Mouse (Mus musculus) CH12.LX (cell line): Measurements from ENCODE around the gene Cep295nl. TPM values are rescaled to one million over a fixed set of nuclear protein-coding genes. Genes with fewer than 3 reads are reported as not detected.

Experiments
- DNase-seq: peaks from one replicate; pipeline ENCODE4 v3.0.0-alpha.2; 2013; ENCODE audit errors: extremely low read depth
- H3K27ac ChIP-seq: 2 replicates; pipeline ENCODE4 v1.5.1; 2012; ENCODE audit warnings: low read depth, mild to moderate bottlenecking, control low read depth, moderate library complexity; ENCODE audit not compliant: insufficient read depth
- H3K27me3 ChIP-seq: replicated peaks from 2 replicates; pipeline ENCODE3; 2012; ENCODE audit warnings: inconsistent platforms
- H3K36me3 ChIP-seq, 2 experiments: replicated peaks in 1 of 2; 2 replicates each; pipeline versions ENCODE3 to v1.6.1; 2012; ENCODE audit warnings: inconsistent platforms in 1 of 2, low read length in 1 of 2, mild to moderate bottlenecking in 1 of 2, mixed read lengths in 1 of 2, moderate library complexity in 1 of 2; ENCODE audit not compliant: control insufficient read depth in 1 of 2, insufficient read depth in 1 of 2
- H3K4me1 ChIP-seq, 2 experiments: 2 replicates each; pipeline ENCODE4 v1.6.1; 2012; ENCODE audit warnings: inconsistent platforms in 1 of 2, moderate library complexity in 1 of 2; ENCODE audit not compliant: insufficient read depth in 2 of 2, control insufficient read depth in 1 of 2
- H3K4me2 ChIP-seq: 2 replicates; pipeline ENCODE4 v1.6.1; 2012; ENCODE audit warnings: low read depth, mild to moderate bottlenecking, control low read depth; ENCODE audit not compliant: poor library complexity, insufficient read depth, severe bottlenecking
- H3K4me3 ChIP-seq, 3 experiments: fragments of 150-350 bp in 1 of 3; sonication (generic) in 1 of 3; replicated peaks in 1 of 3; 2 replicates each; pipeline versions ENCODE3 to v1.5.1; 2011 to 2012; ENCODE audit warnings: low read depth in 2 of 3, low read length in 2 of 3, mild to moderate bottlenecking in 2 of 3, moderate library complexity in 2 of 3, control low read depth in 1 of 3, improper control_type of control experiment in 1 of 3, inconsistent platforms in 1 of 3, mixed read lengths in 1 of 3; ENCODE audit not compliant: poor library complexity in 1 of 3
- H3K79me2 ChIP-seq: replicated peaks from 2 replicates; pipeline ENCODE4 v1.6.1; 2012; ENCODE audit warnings: mild to moderate bottlenecking, moderate library complexity; ENCODE audit not compliant: control insufficient read depth, poor library complexity, insufficient read depth, severe bottlenecking; ENCODE audit errors: extremely low read depth
- H3K9ac ChIP-seq: 2 replicates; pipeline ENCODE4 v1.6.1; 2012; ENCODE audit warnings: low read depth, mild to moderate bottlenecking, control low read depth, moderate library complexity; ENCODE audit not compliant: insufficient read depth
- H3K9me3 ChIP-seq: replicated peaks from 2 replicates; pipeline ENCODE3; 2012; ENCODE audit warnings: low read length, inconsistent platforms, mixed read lengths
- BHLHE40 ChIP-seq: IDR thresholded peaks from 2 replicates; pipeline ENCODE4 v1.6.1; 2011; ENCODE audit warnings: mild to moderate bottlenecking, low read depth, low read length, improper control_type of control experiment
- CHD1 ChIP-seq: IDR thresholded peaks from 2 replicates; pipeline ENCODE4 v1.6.1; 2012; ENCODE audit warnings: low read depth, low read length, improper control_type of control experiment, inconsistent platforms
- CHD2 ChIP-seq: IDR thresholded peaks from 2 replicates; pipeline ENCODE4 v1.6.1; 2011; ENCODE audit warnings: low read length, improper control_type of control experiment
- ETS1 ChIP-seq: conservative IDR thresholded peaks from 2 replicates; pipeline ENCODE4 v1.6.1; 2012; ENCODE audit warnings: low read depth, mild to moderate bottlenecking, inconsistent platforms, low read length, improper control_type of control experiment, moderate library complexity
- HCFC1 ChIP-seq: IDR thresholded peaks from 2 replicates; pipeline ENCODE4 v1.6.1; 2012; ENCODE audit warnings: low read depth, mild to moderate bottlenecking, inconsistent platforms, low read length, improper control_type of control experiment
- JUN ChIP-seq: IDR thresholded peaks from 2 replicates; pipeline ENCODE4 v1.6.1; 2011; ENCODE audit warnings: low read depth, mild to moderate bottlenecking, low read length, improper control_type of control experiment, moderate library complexity; ENCODE audit not compliant: insufficient read depth
- JUND ChIP-seq: conservative IDR thresholded peaks from 2 replicates; pipeline ENCODE4 v1.6.1; 2011; ENCODE audit warnings: low read depth, low read length, improper control_type of control experiment
- KAT2A ChIP-seq: IDR thresholded peaks from 2 replicates; pipeline ENCODE4 v1.6.1; 2012; ENCODE audit warnings: low read length, improper control_type of control experiment, inconsistent platforms; ENCODE audit not compliant: insufficient replicate concordance
- MAFK ChIP-seq: IDR thresholded peaks from 2 replicates; pipeline ENCODE4 v1.6.1; 2011; ENCODE audit warnings: low read length, improper control_type of control experiment; ENCODE audit not compliant: insufficient replicate concordance
- MAX ChIP-seq: IDR thresholded peaks from 2 replicates; pipeline ENCODE4 v1.6.1; 2011; ENCODE audit warnings: low read length, improper control_type of control experiment
- MAZ ChIP-seq: IDR thresholded peaks from 2 replicates; pipeline ENCODE4 v1.6.1; 2012; ENCODE audit warnings: low read depth, mild to moderate bottlenecking, inconsistent platforms, low read length, improper control_type of control experiment, moderate library complexity
- MXI1 ChIP-seq: IDR thresholded peaks from 2 replicates; pipeline ENCODE4 v1.6.1; 2011; ENCODE audit warnings: mild to moderate bottlenecking, low read depth, low read length, improper control_type of control experiment
- MYC ChIP-seq: IDR thresholded peaks from 2 replicates; pipeline ENCODE4 v1.6.1; 2011; ENCODE audit warnings: low read depth, mild to moderate bottlenecking, improper control_type of control experiment, low read length
- NRF1 ChIP-seq: IDR thresholded peaks from 2 replicates; pipeline ENCODE4 v1.6.1; 2014; ENCODE audit warnings: low read depth, mild to moderate bottlenecking, inconsistent platforms, low read length, improper control_type of control experiment, moderate library complexity
- PAX5 ChIP-seq: IDR thresholded peaks from 2 replicates; pipeline ENCODE4 v1.6.1; 2012; ENCODE audit warnings: low read length, inconsistent platforms, mixed read lengths
- POLR2A ChIP-seq: IDR thresholded peaks from 2 replicates; pipeline ENCODE4 v1.6.1; 2011; ENCODE audit warnings: low read depth, mild to moderate bottlenecking, improper control_type of control experiment, low read length
- RCOR1 ChIP-seq: conservative IDR thresholded peaks from 2 replicates; pipeline ENCODE4 v1.6.1; 2012; ENCODE audit warnings: low read depth, mild to moderate bottlenecking, inconsistent platforms, low read length, improper control_type of control experiment
- SIN3A ChIP-seq: IDR thresholded peaks from 2 replicates; pipeline ENCODE4 v1.6.1; 2012; ENCODE audit warnings: low read length, improper control_type of control experiment, inconsistent platforms
- TCF12 ChIP-seq: IDR thresholded peaks from 2 replicates; pipeline ENCODE4 v1.6.1; 2014; ENCODE audit warnings: low read depth, mild to moderate bottlenecking, inconsistent platforms, low read length, improper control_type of control experiment
- UBTF ChIP-seq: IDR thresholded peaks from 2 replicates; pipeline ENCODE4 v1.6.1; 2012; ENCODE audit warnings: low read depth, mild to moderate bottlenecking, inconsistent platforms, low read length, improper control_type of control experiment, moderate library complexity
- USF1 ChIP-seq: IDR thresholded peaks from 2 replicates; pipeline ENCODE4 v1.6.1; 2014; ENCODE audit warnings: low read depth, mild to moderate bottlenecking, inconsistent platforms, low read length, improper control_type of control experiment
- ZC3H11A ChIP-seq: IDR thresholded peaks from 2 replicates; pipeline ENCODE4 v1.6.1; 2012; ENCODE audit warnings: low read depth, mild to moderate bottlenecking, inconsistent platforms, low read length, improper control_type of control experiment
- ZNF384 ChIP-seq: IDR thresholded peaks from 2 replicates; pipeline ENCODE4 v1.6.1; 2012; ENCODE audit warnings: low read depth, low read length, improper control_type of control experiment, inconsistent platforms
- dilution Hi-C: fragments of 300-500 bp; cut with MboI; formaldehyde crosslinking; loops from 2 replicates; pipeline ENCODE4 v1.14.3; 2020; ENCODE audit warnings: low sequenced_read_pairs; ENCODE audit not compliant: extremely low pct_unique_long_range_greater_than_20kb, extremely low pct_ligation_motif_present
- in situ Hi-C: fragments of 300-500 bp; cut with MboI; formaldehyde crosslinking; loops from 3 replicates; pipeline ENCODE4 v1.14.3; 2019; ENCODE audit warnings: low sequenced_read_pairs, low pct_ligation_motif_present, low pct_unique_long_range_greater_than_20kb, mixed read lengths
- polyA plus RNA-seq: library from polyadenylated mRNA; unstranded; fragments of >175 nt; gene quantifications from 2 replicates; pipeline ENCODE4 v1.2.1, GENCODE M21; 2012; ENCODE audit warnings: low read depth; ENCODE audit not compliant: insufficient read length
- total RNA-seq, 2 experiments: library from RNA; depleted of rRNA; stranded (reverse); fragments of 300-350 nt in 1 of 2; fragments of >200 nt in 1 of 2; gene quantifications; 2 replicates each; pipeline ENCODE4 v1.2.3; 2012 to 2014

The Cep295nl gene
- total and polyA plus RNA-seq, 3 experiments = not detected

DNA sequence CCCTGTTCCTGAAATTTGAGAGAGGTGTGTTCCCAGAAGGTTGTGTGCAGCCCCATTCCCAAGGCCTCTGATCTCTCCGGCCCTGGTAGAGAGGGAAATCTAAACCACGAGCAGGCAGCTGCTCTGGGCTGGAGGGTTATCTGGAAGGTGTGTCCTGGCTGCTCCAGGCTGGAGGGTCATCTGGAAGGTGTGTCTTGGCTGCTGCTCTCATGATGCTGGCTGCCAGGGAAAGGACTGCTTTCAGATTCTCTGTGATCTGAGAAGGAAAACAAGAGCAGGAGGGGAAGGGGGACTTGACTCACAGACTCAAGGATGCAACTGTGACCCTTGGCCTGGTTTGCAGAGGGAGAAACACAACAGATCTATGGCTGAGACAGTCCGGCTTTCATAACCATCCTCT is 23.8 kb upstream of the Cep295nl start:
- H3K4me2 ChIP-seq = no peak overlapping the region
- TF ChIP-seq POLR2A (no peak), PAX5 (no peak), UBTF (no peak), JUND (no peak), USF1 (no peak), CHD2 (no peak), KAT2A (no peak), RCOR1 (no peak), ZNF384 (no peak), MXI1 (no peak), BHLHE40 (no peak), JUN (no peak), SIN3A (no peak), MYC (no peak), NRF1 (no peak), MAZ (no peak), CHD1 (no peak), HCFC1 (no peak), ZC3H11A (no peak)

GRCm38 (mm10) chr11:118365171-118365570 is 22.9 kb upstream of the Cep295nl start:
- H3K9me3 ChIP-seq = peaks cover 5% of the 10 kb centered on the region
- no peak overlapping the region for H3K27ac ChIP-seq
- H3K79me2 ChIP-seq = no peaks in the 10 kb centered on the region
- no peak for DNase-seq
- peaks cover 22 to 34% of the 10 kb centered on the region in 2 experiments for H3K4me1 ChIP-seq
- dilution Hi-C loops = no loop called here
- no peak overlapping the region for H3K9ac ChIP-seq
- no peak overlapping the region for H3K4me2 ChIP-seq
- H3K4me3 ChIP-seq = no peak overlapping the region
- peaks cover 37% of the 10 kb centered on the region for H3K27me3 ChIP-seq
- no peaks in the 10 kb centered on the region for H3K36me3 ChIP-seq
- in situ Hi-C loops = no loop called here
- TF ChIP-seq SIN3A = no peak
- no peak for TF ChIP-seq TCF12
- no peak for TF ChIP-seq MAX
- TF ChIP-seq MAFK = no peak
- no peak for TF ChIP-seq ETS1
- no peak for TF ChIP-seq CHD2
- no peak for TF ChIP-seq POLR2A

More for the DNA sequence above, 23.8 kb upstream of the Cep295nl start:
- in situ Hi-C loops = no loop called here
- no peaks in the 10 kb centered on the region for H3K79me2 ChIP-seq
- peaks cover 5% of the 10 kb centered on the region for H3K9me3 ChIP-seq
- no peak overlapping the region for H3K9ac ChIP-seq
- no peaks in the 10 kb centered on the region for H3K36me3 ChIP-seq
- H3K27ac ChIP-seq = no peak overlapping the region
- dilution Hi-C loops = no loop called here
- peaks cover 23 to 34% of the 10 kb centered on the region in 2 experiments for H3K4me1 ChIP-seq
- no peak for DNase-seq
- H3K4me3 ChIP-seq = no peak overlapping the region
- H3K27me3 ChIP-seq = peaks cover 46% of the 10 kb centered on the region
